Mouse (Mus musculus) frontal cortex, postnatal 25 days (tissue): ENCODE measurements around the gene Wdr83.

ENCODE experiments used
- DNase-seq, 2 experiments: peaks; one replicate each; pipeline ENCODE4 v3.0.0; 2022; ENCODE audit warnings: low spot score in 2 of 2

Wdr83 gene

GRCm38 (mm10) chr8:85035165-85035727, 45.9 kb downstream of the Wdr83 start:
- no peak for DNase-seq

- DNase-seq, result peak in 1 of 2 experiments; percentile 27
Observed at GRCm38 (mm10) chr8:85034764-85035163, 46.3 kb downstream of the Wdr83 start.

GRCm38 (mm10) chr8:85033867-85034266, 47.2 kb downstream of the Wdr83 start:
- no peak for DNase-seq

GRCm38 (mm10) chr8:85032622-85033311, 48.3 kb downstream of the Wdr83 start:
- no peak for DNase-seq

GRCm38 (mm10) chr8:85029271-85029670, 51.8 kb downstream of the Wdr83 start:
- no peak for DNase-seq

GRCm38 (mm10) chr8:85027922-85028321, 53.2 kb downstream of the Wdr83 start:
- DNase-seq, result no peak

- no peak for DNase-seq
Observed at GRCm38 (mm10) chr8:85027516-85027855, 53.6 kb downstream of the Wdr83 start.

GRCm38 (mm10) chr8:85026670-85027515, 54.2 kb downstream of the Wdr83 start, which contains the start of gene Trir:
Trir (plus strand) TSS chr8:85026823.
- peak; percentile 91 to 94 for DNase-seq

GRCm38 (mm10) chr8:85025098-85025932, 55.8 kb downstream of the Wdr83 start, which contains the start of gene Asna1:
Asna1 (minus strand) TSS chr8:85025281.
- peak; percentile 57 to 65 for DNase-seq
